Mouse (Mus musculus) liver, embryonic 11.5 days (tissue): ENCODE results near the gene Krt24. TPM values are rescaled to one million over a fixed set of nuclear protein-coding genes. Genes with fewer than 3 reads are reported as not detected.
"Not testable (repeated sequence)": the region's sequence is repeated elsewhere in the genome, so short reads cannot be mapped to it uniquely, and the experiment has no call there.

ENCODE experiments used
- ATAC-seq: fragments of 200-750 bp; cut with Nextera tagmentation; replicated peaks from 2 replicates; pipeline ENCODE4 v1.8.0; 2017; ENCODE audit warnings: moderate number of reproducible peaks, mild to moderate bottlenecking, moderate TSS enrichment, moderate library complexity; ENCODE audit not compliant: low FRiP score
- DNase-seq: peaks from one replicate; pipeline ENCODE4 v3.0.0-alpha.2; 2017; ENCODE audit warnings: low spot score
- H3K27ac ChIP-seq: fragments of 300-500 bp; sonication (generic); 2 replicates; pipeline ENCODE4 v1.5.1; 2014; ENCODE audit warnings: mild to moderate bottlenecking, low read depth, low read length, control low read depth
- H3K27me3 ChIP-seq: fragments of 300-500 bp; sonication (generic); replicated peaks from 2 replicates; pipeline ENCODE4 v1.6.1; 2014; ENCODE audit warnings: low read length, mixed read lengths; ENCODE audit not compliant: control insufficient read depth, insufficient read depth
- H3K36me3 ChIP-seq: fragments of 300-500 bp; sonication (generic); 2 replicates; pipeline ENCODE4 v1.6.1; 2014; ENCODE audit warnings: mild to moderate bottlenecking, low read length, moderate library complexity, mixed read lengths; ENCODE audit not compliant: control insufficient read depth, insufficient read depth
- H3K4me1 ChIP-seq: fragments of 300-500 bp; sonication (generic); replicated peaks from 2 replicates; pipeline ENCODE4 v1.6.1; 2014; ENCODE audit warnings: low read length, mixed read lengths; ENCODE audit not compliant: control insufficient read depth, insufficient read depth
- H3K4me2 ChIP-seq: fragments of 300-500 bp; sonication (generic); 2 replicates; pipeline ENCODE4 v1.6.1; 2014; ENCODE audit warnings: mild to moderate bottlenecking, control low read depth, moderate library complexity
- H3K4me3 ChIP-seq: fragments of 300-500 bp; sonication (generic); 2 replicates; pipeline ENCODE4 v1.5.1; 2014; ENCODE audit warnings: low read depth, low read length, control low read depth
- H3K9ac ChIP-seq: fragments of 300-500 bp; sonication (generic); 2 replicates; pipeline ENCODE4 v1.6.1; 2014; ENCODE audit warnings: low read depth, low read length, control low read depth
- H3K9me3 ChIP-seq: fragments of 300-500 bp; sonication (generic); 2 replicates; pipeline ENCODE4 v1.6.1; 2016; ENCODE audit warnings: low read length, inconsistent platforms, mixed read lengths; ENCODE audit not compliant: control insufficient read depth
- WGBS: fragments of 180-500 bp; shearing (Covaris S2); extraction: QIAGEN DNeasy Blood & Tissue Kit; methylation state at CpG from one replicate; pipeline ENCODE4 v1.1.7; 2014; 5-methylcytosine and 5-hydroxymethylcytosine counted together
- polyA plus RNA-seq: library from polyadenylated mRNA; unstranded; fragments of >200 nt; fragmentation: Nextera tagmentation; extraction: Ambion mirVana; gene quantifications from 2 replicates; pipeline ENCODE4 v1.2.1, GENCODE M21; 2014

Gene Krt24
- polyA plus RNA-seq, 1 experiment from 2014 or later = not detected

GRCm38 (mm10) chr11:99250241-99250640 lies 34.8 kb downstream of the Krt24 start:
- H3K4me2 ChIP-seq = no peak overlapping the region
- ATAC-seq (no peak), DNase-seq (no peak)
- H3K27me3 ChIP-seq = no peaks in the 10 kb centered on the region
- no peaks in the 10 kb centered on the region for H3K9me3 ChIP-seq
- H3K27ac ChIP-seq = no peak overlapping the region
- 57% methylated on average over 5 of the region's 5 CpGs for WGBS
- H3K4me3 ChIP-seq = no peak overlapping the region
- no peak overlapping the region for H3K9ac ChIP-seq
- H3K36me3 ChIP-seq = no peaks in the 10 kb centered on the region
- H3K4me1 ChIP-seq = no peaks in the 10 kb centered on the region

- ATAC-seq (no peak), DNase-seq (no peak)
- H3K4me3 ChIP-seq = no peak overlapping the region
- WGBS = 59% methylated on average over 4 of the region's 4 CpGs
- H3K9me3 ChIP-seq = no peaks in the 10 kb centered on the region
- H3K27me3 ChIP-seq = no peaks in the 10 kb centered on the region
- no peak overlapping the region for H3K4me2 ChIP-seq
- no peak overlapping the region for H3K27ac ChIP-seq
- H3K36me3 ChIP-seq = no peaks in the 10 kb centered on the region
- 0 out of 2 replicates have a peak, but pooled peaks cover under 1% of the 10 kb centered on the region for H3K4me1 ChIP-seq
- no peak overlapping the region for H3K9ac ChIP-seq
Measured at GRCm38 (mm10) chr11:99249115-99249514, 35.9 kb downstream of the Krt24 start.

DNA sequence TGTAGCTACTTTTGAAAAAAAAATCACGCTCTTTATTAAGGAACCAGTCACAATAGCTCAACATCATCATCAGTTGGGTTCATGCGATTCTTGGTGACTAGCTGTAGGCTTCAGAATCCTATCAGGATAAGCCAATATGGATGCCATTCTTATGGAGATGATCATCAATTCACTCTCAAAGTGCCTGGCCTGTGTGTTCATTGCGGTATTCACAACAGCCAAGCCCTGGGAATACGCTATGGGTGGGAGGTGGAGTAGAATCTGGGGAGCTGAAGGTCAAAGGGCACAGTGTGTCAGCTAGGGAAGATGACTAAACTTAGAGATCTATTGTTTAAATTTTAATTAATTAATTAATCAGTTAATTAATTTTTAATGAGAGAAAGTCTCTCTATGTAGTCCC lies 37.1 kb downstream of the Krt24 start:
- ATAC-seq = no peak

DNA sequence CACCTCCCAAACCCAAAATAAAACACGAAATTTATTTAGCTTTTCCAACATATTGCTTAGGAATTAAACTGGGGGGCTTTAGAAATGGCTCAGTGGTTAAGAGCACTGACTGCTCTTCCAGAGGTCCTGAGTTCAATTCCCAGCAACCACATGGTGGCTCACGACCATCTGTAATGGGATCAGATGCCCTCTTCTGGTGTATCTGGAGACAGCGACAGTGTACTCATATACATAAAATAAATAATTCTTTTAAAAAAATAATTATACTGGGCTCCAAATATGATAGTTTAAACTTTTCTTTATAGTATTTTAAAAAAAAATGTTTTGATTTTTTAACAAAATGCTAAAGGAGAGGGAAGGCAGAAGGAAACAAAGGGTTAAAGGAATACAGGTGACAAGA lies 40.5 kb downstream of the Krt24 start:
- not testable (repeated sequence) for H3K27ac ChIP-seq, H3K36me3 ChIP-seq, H3K9me3 ChIP-seq, ATAC-seq, H3K27me3 ChIP-seq, H3K9ac ChIP-seq, H3K4me3 ChIP-seq, H3K4me2 ChIP-seq, H3K4me1 ChIP-seq, DNase-seq
- 40% methylated on average over 3 of the region's 3 CpGs for WGBS

More for the DNA sequence above, 37.1 kb downstream of the Krt24 start:
- Histone ChIP-seq H3K27me3 (no peaks in the 10 kb centered on the region), H3K27ac (no peak overlapping the region), H3K4me1 (peaks cover 5% of the 10 kb centered on the region; the same call in 1 of the 2 replicates), H3K9ac (no peak overlapping the region), H3K9me3 (no peaks in the 10 kb centered on the region), H3K4me3 (no peak overlapping the region), H3K4me2 (no peak overlapping the region), H3K36me3 (no peaks in the 10 kb centered on the region)
- DNase-seq = no peak
- WGBS = 89% methylated on average over 4 of the region's 4 CpGs

GRCm38 (mm10) chr11:99243820-99244374 lies 41.2 kb downstream of the Krt24 start, which contains the start of gene Krt222:
Krt222 (minus strand) TSS chr11:99244085.
- DNase-seq (no peak), ATAC-seq (no peak)
- Histone ChIP-seq H3K9me3 (no peaks in the 10 kb centered on the region), H3K9ac (no peak within 1 kb of the TSS; the same call in 1 of the 2 replicates), H3K27ac (no peak within 1 kb of the TSS), H3K4me3 (peak within 1 kb of the TSS; percentile 29), H3K27me3 (no peaks in the 10 kb centered on the region), H3K4me2 (peak within 1 kb of the TSS; percentile 63), H3K36me3 (no peaks in the 10 kb centered on the region), H3K4me1 (peaks cover 5% of the 10 kb centered on the region; the same call in 1 of the 2 replicates)
- WGBS = 6% methylated on average over 17 of the region's 17 CpGs

- H3K4me2 ChIP-seq = peak overlapping the region; percentile 63
- H3K9ac ChIP-seq = no peak overlapping the region
- WGBS = 63% methylated on average over 3 of the region's 3 CpGs
- peaks cover 5% of the 10 kb centered on the region; the same call in 1 of the 2 replicates for H3K4me1 ChIP-seq
- no peaks in the 10 kb centered on the region for H3K36me3 ChIP-seq
- no peaks in the 10 kb centered on the region for H3K27me3 ChIP-seq
- H3K27ac ChIP-seq = no peak overlapping the region
- no peak for ATAC-seq
- no peaks in the 10 kb centered on the region for H3K9me3 ChIP-seq
- peak overlapping the region; percentile 29; the same call in 1 of the 2 replicates for H3K4me3 ChIP-seq
- no peak for DNase-seq
Measured at GRCm38 (mm10) chr11:99243200-99243819, 41.8 kb downstream of the Krt24 start.

DNA sequence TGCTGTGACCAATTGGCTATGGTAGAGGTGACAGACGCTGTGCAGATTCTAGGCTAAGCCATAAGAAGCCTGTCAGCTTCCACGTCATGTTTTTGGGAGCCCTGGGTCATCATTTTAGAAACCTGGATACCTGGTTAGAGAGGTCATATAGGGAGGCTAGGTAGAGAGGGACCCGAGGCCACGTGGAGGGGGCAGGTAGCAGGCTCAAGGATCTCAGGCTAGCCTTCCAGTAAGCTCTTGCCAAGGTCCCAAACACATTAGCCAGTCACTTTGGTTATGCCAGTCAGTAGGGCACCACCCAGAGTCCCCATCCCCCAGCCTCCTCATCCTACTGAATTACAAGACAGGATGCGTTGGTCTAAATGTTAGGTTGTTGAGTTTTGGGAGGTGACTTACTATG lies 43.0 kb downstream of the Krt24 start:
- DNase-seq (no peak), ATAC-seq (no peak)
- 71% methylated on average over 5 of the region's 5 CpGs for WGBS

GRCm38 (mm10) chr11:99238468-99238867 lies 46.6 kb downstream of the Krt24 start:
- H3K9ac ChIP-seq = no peak overlapping the region
- H3K36me3 ChIP-seq = no peaks in the 10 kb centered on the region
- H3K4me3 ChIP-seq = no peak overlapping the region
- DNase-seq = no peak
- H3K27ac ChIP-seq = no peak overlapping the region
- H3K4me2 ChIP-seq = no peak overlapping the region
- ATAC-seq = no peak
- no peaks in the 10 kb centered on the region for H3K27me3 ChIP-seq
- 38% methylated on average over 14 of the region's 14 CpGs for WGBS
- H3K9me3 ChIP-seq = no peaks in the 10 kb centered on the region
- no peaks in the 10 kb centered on the region for H3K4me1 ChIP-seq

More for the DNA sequence above, 43.0 kb downstream of the Krt24 start:
- H3K9ac ChIP-seq = no peak overlapping the region
- no peak overlapping the region for H3K4me3 ChIP-seq
- H3K4me1 ChIP-seq = peaks cover 5% of the 10 kb centered on the region; the same call in 1 of the 2 replicates
- no peaks in the 10 kb centered on the region for H3K36me3 ChIP-seq
- no peak overlapping the region for H3K27ac ChIP-seq
- H3K9me3 ChIP-seq = no peaks in the 10 kb centered on the region
- H3K4me2 ChIP-seq = no peak overlapping the region
- H3K27me3 ChIP-seq = no peaks in the 10 kb centered on the region
